ENCODE assay signal across 8 mouse cellular contexts in genomic region chr7:79649005-79649404, GRCm38 (mm10). TPM values are rescaled to one million over a fixed set of nuclear protein-coding genes. Genes with fewer than 3 reads are reported as not detected.
DNase-seq lines count a peak whose midpoint lies in the region; ATAC-seq and TF ChIP-seq lines count a peak whose summit lies in the region.

No protein-coding gene starts in this region.

- ATAC-seq in intestine, embryonic 14.5 days (replicated peaks; ENCODE audit: low FRiP score, low TSS enrichment, low read depth) = no peak
- ATAC-seq in intestine, embryonic 16.5 days = no peak
- ATAC-seq in G1E (ENCODE audit: extremely low read depth, insufficient number of reproducible peaks, low FRiP score, poor library complexity, severe bottlenecking) = no peak

- no peaks in the 10 kb centered on the region for H3K9me3 ChIP-seq in intestine, embryonic 14.5 days (ENCODE audit: control insufficient read depth, low read length)
- no peaks in the 10 kb centered on the region for H3K9me3 ChIP-seq in intestine, embryonic 16.5 days (ENCODE audit: control insufficient read depth, low read length)
- H3K9me3 ChIP-seq in G1E (replicated peaks) = no peaks in the 10 kb centered on the region

- H3K4me2 ChIP-seq in intestine, embryonic 14.5 days (ENCODE audit: low read length) = no peak overlapping the region
- H3K4me2 ChIP-seq in intestine, embryonic 16.5 days (ENCODE audit: low read depth, low read length) = no peak overlapping the region

- peak; percentile 51 for TF ChIP-seq CTCF in G1E (IDR thresholded peaks at IDR 0.05; ENCODE audit: low read depth, low read length)

- H3K9ac ChIP-seq in intestine, embryonic 14.5 days (ENCODE audit: low read length) = no peak overlapping the region
- H3K9ac ChIP-seq in intestine, embryonic 16.5 days (ENCODE audit: low read depth, low read length) = no peak overlapping the region

- DNase-seq in intestine, embryonic 14.5 days (ENCODE audit: low spot score) = peak; percentile 76
- peak; percentile 22 for DNase-seq in G1E (ENCODE audit: low spot score)
- DNase-seq in c-Kit-negative CD71-positive TER-119-positive erythroid progenitor cells, embryonic 14.5 days (ENCODE audit: low read depth, low spot score) = peak; percentile 26
- peak; percentile 61 to 67 for DNase-seq in frontal cortex, postnatal 36 days (ENCODE audit: low spot score in 2 of 2)
- peak; percentile 11 to 56 for DNase-seq in left cerebral cortex, adult 8-10 months (ENCODE audit: low spot score in 2 of 2)
- peak; percentile 21 to 40 for DNase-seq in natural killer cell, adult 2 months (ENCODE audit: low spot score in 2 of 2)
- DNase-seq in thymus, postnatal 4 days = peak; percentile 75

- H3K27me3 ChIP-seq in intestine, embryonic 14.5 days (replicated peaks; ENCODE audit: control insufficient read depth, insufficient read depth, low read length) = no peaks in the 10 kb centered on the region
- H3K27me3 ChIP-seq in intestine, embryonic 16.5 days (replicated peaks; ENCODE audit: control insufficient read depth, insufficient read depth, low read length) = no peaks in the 10 kb centered on the region
- H3K27me3 ChIP-seq in G1E (ENCODE audit: insufficient read depth, low read length) = peaks cover 23% of the 10 kb centered on the region

- H3K27ac ChIP-seq in intestine, embryonic 14.5 days (ENCODE audit: low read depth) = no peak overlapping the region
- H3K27ac ChIP-seq in intestine, embryonic 16.5 days (ENCODE audit: low read length) = no peak overlapping the region

- no peaks in the 10 kb centered on the region for H3K36me3 ChIP-seq in intestine, embryonic 14.5 days (ENCODE audit: control insufficient read depth, insufficient read depth, low read length)
- H3K36me3 ChIP-seq in intestine, embryonic 16.5 days (ENCODE audit: control insufficient read depth, insufficient read depth, low read length) = no peaks in the 10 kb centered on the region
- no peaks in the 10 kb centered on the region for H3K36me3 ChIP-seq in G1E (replicated peaks)

- no peak overlapping the region for H3K4me3 ChIP-seq in intestine, embryonic 14.5 days (ENCODE audit: low read depth, low read length)
- no peak overlapping the region for H3K4me3 ChIP-seq in intestine, embryonic 16.5 days (ENCODE audit: low read length)
- no peak overlapping the region for H3K4me3 ChIP-seq in G1E (ENCODE audit: low read depth, low read length)

- WGBS in intestine, embryonic 14.5 days = 6% methylated on average over 3 of the region's 3 CpGs
- 8% methylated on average over 3 of the region's 3 CpGs for WGBS in intestine, embryonic 16.5 days

- no peaks in the 10 kb centered on the region for H3K4me1 ChIP-seq in intestine, embryonic 14.5 days (replicated peaks; ENCODE audit: control insufficient read depth, insufficient read depth, low read length)
- H3K4me1 ChIP-seq in intestine, embryonic 16.5 days (ENCODE audit: control insufficient read depth, insufficient read depth, low read length) = no peaks in the 10 kb centered on the region
- H3K4me1 ChIP-seq in G1E (ENCODE audit: insufficient read depth, low read depth, low read length) = no peaks in the 10 kb centered on the region

RNA-seq across cellular contexts. Expression of gene Ticrr, which starts 11.0 kb away (rescaled TPM):
- 11.0 and 11.2 TPM in 2 replicates for polyA plus RNA-seq in intestine, embryonic 14.5 days (2014; fragmentation: Nextera tagmentation; extraction: Ambion mirVana)
- polyA plus RNA-seq in intestine, embryonic 16.5 days (2015; fragmentation: Nextera tagmentation; extraction: Ambion mirVana) = 4.3 and 4.5 TPM in 2 replicates
- total RNA-seq in G1E (2014; fragmentation: Nextera tagmentation) = 69.3 and 74.3 TPM in 2 replicates
- 16.7 and 21.3 TPM in 2 replicates for total RNA-seq in G1E (2017)
- polyA plus RNA-seq in G1E (2012) = 13.1 and 13.6 TPM in 2 replicates
- under 1 TPM in 2 of 4 experiments, not detected in 2; 0.11 to 0.22 TPM for total RNA-seq in left cerebral cortex, adult 8-10 months (2022)

RNA-seq across cellular contexts. Expression of gene Rhcg, which starts 31.5 kb away (rescaled TPM):
- polyA plus RNA-seq in intestine, embryonic 14.5 days (2014; fragmentation: Nextera tagmentation; extraction: Ambion mirVana) = 0.08 TPM in 1 of 2 replicates, not detected in the other
- 0.20 and 0.23 TPM in 2 replicates for polyA plus RNA-seq in intestine, embryonic 16.5 days (2015; fragmentation: Nextera tagmentation; extraction: Ambion mirVana)
- total RNA-seq in G1E (2014; fragmentation: Nextera tagmentation) (not detected in 2 replicates), G1E (2017) (not detected in 2 replicates)
- not detected in 2 replicates for polyA plus RNA-seq in G1E (2012)
- 1 to 10 TPM; 1.7 to 3.0 (median 2.3) TPM for total RNA-seq in left cerebral cortex, adult 8-10 months (2022)

Comparison
In these comparisons a context has a peak if more than half of its experiments do, and no peak if none do; other contexts are left out.
1. DNase-seq: peak in every context shown above with its lines; median percentile 76 in intestine, embryonic 14.5 days; 75 in thymus, postnatal 4 days; 64 in frontal cortex, postnatal 36 days; 34 in left cerebral cortex, adult 8-10 months; 30 in natural killer cell, adult 2 months; 26 in c-Kit-negative CD71-positive TER-119-positive erythroid progenitor cells, embryonic 14.5 days; 22 in G1E.